Mouse (Mus musculus) midbrain, embryonic 14.5 days (tissue): ENCODE results near the gene Itga6. TPM values are rescaled to one million over a fixed set of nuclear protein-coding genes. Genes with fewer than 3 reads are reported as not detected.

ENCODE experiments used
- ATAC-seq: fragments of 200-750 bp; cut with Nextera tagmentation; 2 replicates; pipeline ENCODE4 v1.8.0; 2017; ENCODE audit warnings: moderate number of reproducible peaks, moderate library complexity; ENCODE audit not compliant: low FRiP score, low TSS enrichment
- DNase-seq: peaks from one replicate; pipeline ENCODE4 v3.0.0-alpha.2; 2015
- H3K27ac ChIP-seq: fragments of 300-500 bp; sonication (generic); replicated peaks from 2 replicates; pipeline ENCODE4 v1.5.1; 2014; ENCODE audit warnings: mild to moderate bottlenecking, low read depth, low read length, moderate library complexity
- H3K27me3 ChIP-seq: fragments of 300-500 bp; sonication (generic); 2 replicates; pipeline ENCODE4 v1.6.1; 2014; ENCODE audit warnings: low read length, control low read depth, mixed read lengths; ENCODE audit not compliant: control insufficient read depth, insufficient read depth
- H3K36me3 ChIP-seq: fragments of 300-500 bp; sonication (generic); 2 replicates; pipeline ENCODE4 v1.6.1; 2014; ENCODE audit warnings: low read length, control low read depth; ENCODE audit not compliant: control insufficient read depth, insufficient read depth
- H3K4me1 ChIP-seq: fragments of 300-500 bp; sonication (generic); 2 replicates; pipeline ENCODE4 v1.6.1; 2014; ENCODE audit warnings: mild to moderate bottlenecking, antibody characterized with exemption, low read length, control low read depth; ENCODE audit not compliant: control insufficient read depth, insufficient read depth
- H3K4me2 ChIP-seq: fragments of 300-500 bp; sonication (generic); 2 replicates; pipeline ENCODE4 v1.6.1; 2014; ENCODE audit warnings: mild to moderate bottlenecking, low read length, moderate library complexity
- H3K4me3 ChIP-seq: fragments of 300-500 bp; sonication (generic); replicated peaks from 2 replicates; pipeline ENCODE4 v1.5.1; 2014; ENCODE audit warnings: low read depth, low read length
- H3K9ac ChIP-seq: fragments of 300-500 bp; sonication (generic); replicated peaks from 2 replicates; pipeline ENCODE4 v1.6.1; 2014; ENCODE audit warnings: mild to moderate bottlenecking, low read length, moderate library complexity
- H3K9me3 ChIP-seq: fragments of 300-500 bp; sonication (generic); 2 replicates; pipeline ENCODE4 v1.6.1; 2016; ENCODE audit warnings: low read length, control low read depth, mixed read lengths; ENCODE audit not compliant: control insufficient read depth
- WGBS: fragments of 180-500 bp; shearing (Covaris S2); extraction: QIAGEN DNeasy Blood & Tissue Kit; methylation state at CpG from one replicate; pipeline ENCODE4 v1.1.7; 2014; 5-methylcytosine and 5-hydroxymethylcytosine counted together
- polyA plus RNA-seq: library from polyadenylated mRNA; unstranded; fragments of >200 nt; fragmentation: Nextera tagmentation; extraction: Ambion mirVana; gene quantifications from 2 replicates; pipeline ENCODE4 v1.2.1, GENCODE M21; 2014

Itga6 gene
- polyA plus RNA-seq, 1 experiment from 2014 or later: 21.6 TPM

DNA sequence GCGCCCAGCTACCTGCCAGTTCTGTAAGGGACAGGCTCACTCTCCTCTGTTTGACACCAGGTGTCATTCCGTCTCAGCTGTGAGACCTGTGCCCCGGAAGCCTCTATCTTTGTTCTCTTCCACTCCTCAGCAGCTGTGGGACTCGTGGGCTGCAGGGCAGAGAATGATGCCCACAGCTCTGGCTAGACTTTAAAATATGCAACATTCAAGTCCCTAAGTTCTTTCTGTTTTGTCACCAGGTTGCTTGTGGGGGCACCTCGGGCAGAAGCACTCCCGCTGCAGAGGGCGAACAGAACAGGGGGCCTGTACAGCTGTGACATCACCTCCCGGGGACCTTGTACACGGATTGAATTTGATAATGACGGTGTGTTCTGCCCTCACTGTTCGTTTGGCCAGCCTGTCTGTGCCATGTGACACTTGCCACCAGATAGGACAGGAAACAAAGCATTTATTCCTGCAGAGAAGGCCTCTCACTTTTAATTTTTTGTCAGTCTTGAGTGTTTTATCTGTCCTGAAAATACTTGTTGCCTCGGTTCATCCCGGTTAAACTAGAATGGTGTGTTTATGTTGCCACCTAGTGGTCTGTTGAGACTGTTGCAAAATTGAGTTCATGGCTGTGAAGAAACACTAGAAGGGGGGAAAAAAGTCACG lies 71.1 kb downstream of the Itga6 start:
- peak; percentile 86 for DNase-seq
- 0 out of 2 replicates have a peak, but pooled peaks cover 6% of the 10 kb centered on the region for H3K4me1 ChIP-seq
- H3K4me3 ChIP-seq: no peak overlapping the region
- WGBS: 45% methylated on average over 14 of the region's 14 CpGs
- H3K9ac ChIP-seq: no peak overlapping the region
- H3K9me3 ChIP-seq: no peaks in the 10 kb centered on the region
- H3K27me3 ChIP-seq: no peaks in the 10 kb centered on the region
- H3K27ac ChIP-seq: no peak overlapping the region
- no peak for ATAC-seq
- H3K36me3 ChIP-seq: no peaks in the 10 kb centered on the region
- H3K4me2 ChIP-seq: no peak overlapping the region

DNA sequence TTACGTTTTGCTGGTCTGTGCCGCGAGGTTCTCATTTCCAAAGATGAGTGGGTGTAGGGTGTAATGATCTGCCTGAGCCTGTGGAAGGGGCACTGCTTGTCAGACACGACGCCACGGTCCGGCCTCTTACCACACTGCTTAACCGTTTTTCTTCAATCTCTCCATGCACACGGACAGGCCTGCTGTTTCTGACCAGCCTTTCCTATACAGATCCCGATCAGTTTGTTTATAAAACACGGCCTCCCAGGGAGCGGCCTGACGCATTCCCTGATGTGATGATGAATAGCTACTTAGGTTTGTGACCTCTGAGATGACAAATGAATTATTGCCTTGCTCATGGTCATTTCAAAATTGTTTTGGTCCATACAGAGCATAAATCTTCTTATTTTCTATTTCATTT lies 78.7 kb downstream of the Itga6 start:
- Histone ChIP-seq H3K36me3 (no peaks in the 10 kb centered on the region), H3K4me1 (no peaks in the 10 kb centered on the region), H3K4me3 (no peak overlapping the region), H3K27ac (no peak overlapping the region), H3K4me2 (no peak overlapping the region), H3K9me3 (no peaks in the 10 kb centered on the region), H3K9ac (no peak overlapping the region), H3K27me3 (no peaks in the 10 kb centered on the region)
- DNase-seq (no peak), ATAC-seq (no peak)
- WGBS: 78% methylated on average over 13 of the region's 13 CpGs

DNA sequence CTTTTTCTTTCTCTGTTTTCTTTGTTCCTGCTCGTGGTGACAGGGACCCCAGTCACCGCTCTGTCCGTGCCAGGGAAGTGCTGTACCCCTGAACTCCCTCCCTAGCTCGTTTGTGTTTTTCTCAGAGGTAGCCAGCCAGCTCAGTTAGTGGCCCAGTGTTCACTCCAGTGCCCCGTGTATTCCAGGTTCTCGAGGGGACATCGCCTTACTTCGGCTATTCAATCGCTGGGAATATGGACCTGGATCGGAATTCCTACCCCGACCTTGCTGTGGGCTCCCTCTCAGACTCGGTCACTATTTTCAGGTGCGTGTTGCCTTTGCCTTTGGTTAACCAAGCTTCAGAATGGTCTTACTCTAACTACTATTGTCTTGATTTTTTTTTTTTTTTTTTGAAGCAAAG lies 82.3 kb downstream of the Itga6 start:
- no peak overlapping the region for H3K9ac ChIP-seq
- 84% methylated on average over 13 of the region's 13 CpGs for WGBS
- no peaks in the 10 kb centered on the region for H3K27me3 ChIP-seq
- H3K4me3 ChIP-seq: no peak overlapping the region
- ATAC-seq (no peak), DNase-seq (no peak)
- no peaks in the 10 kb centered on the region for H3K4me1 ChIP-seq
- no peak overlapping the region for H3K4me2 ChIP-seq
- no peaks in the 10 kb centered on the region for H3K9me3 ChIP-seq
- no peak overlapping the region for H3K27ac ChIP-seq
- H3K36me3 ChIP-seq: no peaks in the 10 kb centered on the region

DNA sequence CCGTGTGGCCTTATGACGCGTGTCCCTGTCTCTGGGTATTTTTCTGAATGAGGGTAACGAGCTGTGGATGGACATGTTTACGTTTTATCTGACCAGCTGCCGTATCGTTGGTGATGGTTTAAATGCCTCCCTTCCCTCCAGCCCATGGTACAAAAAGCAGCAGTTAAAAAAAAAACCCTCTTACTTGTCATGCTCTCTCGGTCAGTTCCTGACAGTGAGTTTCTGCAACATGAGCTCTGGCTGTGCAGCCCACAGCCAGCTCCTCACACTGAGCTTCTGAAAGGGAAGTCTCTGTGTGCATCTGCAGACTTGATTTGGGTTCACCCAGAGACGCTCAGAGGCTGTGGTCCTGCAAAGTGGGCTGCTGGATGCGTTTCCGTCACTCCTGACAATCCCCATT lies 83.5 kb downstream of the Itga6 start:
- 69% methylated on average over 11 of the region's 11 CpGs for WGBS
- no peak overlapping the region for H3K27ac ChIP-seq
- H3K36me3 ChIP-seq: no peaks in the 10 kb centered on the region
- H3K9ac ChIP-seq: no peak overlapping the region
- ATAC-seq (no peak), DNase-seq (no peak)
- H3K9me3 ChIP-seq: no peaks in the 10 kb centered on the region
- H3K4me1 ChIP-seq: no peaks in the 10 kb centered on the region
- no peaks in the 10 kb centered on the region for H3K27me3 ChIP-seq
- no peak overlapping the region for H3K4me2 ChIP-seq
- H3K4me3 ChIP-seq: no peak overlapping the region

DNA sequence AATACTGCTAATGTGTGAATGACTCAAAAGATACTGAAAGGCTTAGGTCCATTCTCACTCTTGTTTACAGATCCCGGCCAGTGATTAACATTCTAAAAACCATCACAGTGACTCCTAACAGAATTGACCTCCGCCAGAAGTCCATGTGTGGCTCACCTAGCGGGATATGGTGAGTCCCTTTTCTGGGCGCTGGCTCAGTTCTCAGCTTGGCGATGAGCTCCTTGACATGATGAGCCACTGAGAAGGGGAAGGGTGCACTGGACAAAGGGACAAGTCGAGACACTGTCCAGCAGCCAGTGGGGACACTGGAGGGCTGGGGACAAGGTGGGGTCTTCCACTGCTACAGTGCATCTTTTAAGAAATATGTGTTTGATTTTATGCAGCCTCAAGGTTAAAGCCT lies 88.2 kb downstream of the Itga6 start:
- no peak overlapping the region for H3K27ac ChIP-seq
- H3K9me3 ChIP-seq: no peaks in the 10 kb centered on the region
- H3K4me3 ChIP-seq: no peak overlapping the region
- H3K4me1 ChIP-seq: no peaks in the 10 kb centered on the region
- whole genome bisulfite sequencing: 88% methylated on average over 6 of the region's 6 CpGs
- H3K4me2 ChIP-seq: no peak overlapping the region
- no peak overlapping the region for H3K9ac ChIP-seq
- DNase-seq: no peak
- no peaks in the 10 kb centered on the region for H3K27me3 ChIP-seq
- ATAC-seq: no peak
- H3K36me3 ChIP-seq: no peaks in the 10 kb centered on the region

DNA sequence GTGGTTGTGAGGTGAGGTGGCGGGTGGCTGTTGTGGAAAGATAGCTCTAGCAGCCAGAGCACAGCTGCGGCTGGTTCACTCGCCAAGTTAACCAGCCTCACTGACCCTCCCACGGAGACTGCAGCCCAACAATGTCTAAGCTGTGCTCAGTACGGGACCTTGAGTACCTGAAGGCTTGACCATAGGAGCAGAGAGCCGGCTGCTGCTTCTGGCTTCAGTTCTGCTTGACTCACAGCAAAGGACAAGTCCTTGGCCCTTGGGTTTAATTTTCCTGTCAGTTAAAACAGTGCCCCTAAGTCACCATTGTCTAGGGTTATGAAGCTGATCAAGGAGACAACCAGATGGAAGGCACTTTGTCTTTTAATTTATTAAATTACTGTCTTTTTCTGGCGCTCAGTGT lies 89.0 kb downstream of the Itga6 start:
- H3K36me3 ChIP-seq: no peaks in the 10 kb centered on the region
- no peak for ATAC-seq
- DNase-seq: no peak
- H3K4me2 ChIP-seq: no peak overlapping the region
- no peaks in the 10 kb centered on the region for H3K4me1 ChIP-seq
- 85% methylated on average over 7 of the region's 7 CpGs for WGBS
- no peak overlapping the region for H3K4me3 ChIP-seq
- no peaks in the 10 kb centered on the region for H3K9me3 ChIP-seq
- no peaks in the 10 kb centered on the region for H3K27me3 ChIP-seq
- H3K27ac ChIP-seq: no peak overlapping the region
- no peak overlapping the region for H3K9ac ChIP-seq

DNA sequence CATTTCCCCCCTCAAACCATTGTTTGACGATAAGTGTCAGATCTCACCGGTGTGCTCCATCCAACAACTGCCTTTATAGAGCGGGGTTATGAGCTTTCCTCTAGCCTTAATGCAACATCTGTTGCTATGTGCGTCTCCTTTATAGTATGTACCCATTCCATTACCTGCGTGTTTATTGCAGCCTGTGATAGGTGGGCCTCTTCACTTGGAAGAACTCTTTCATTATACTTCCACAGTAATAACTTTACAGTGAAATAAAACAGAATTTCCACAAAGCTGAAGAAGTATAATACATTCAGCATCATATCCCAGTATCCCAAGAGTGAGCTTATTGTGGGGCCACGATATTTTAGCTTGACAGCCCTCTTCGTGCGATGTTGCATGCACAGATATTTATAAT lies 90.1 kb downstream of the Itga6 start:
- DNase-seq (no peak), ATAC-seq (no peak)
- Histone ChIP-seq H3K4me3 (no peak overlapping the region), H3K27me3 (no peaks in the 10 kb centered on the region), H3K36me3 (no peaks in the 10 kb centered on the region), H3K4me2 (no peak overlapping the region), H3K9me3 (no peaks in the 10 kb centered on the region), H3K27ac (no peak overlapping the region), H3K9ac (no peak overlapping the region), H3K4me1 (no peaks in the 10 kb centered on the region)
- 93% methylated on average over 8 of the region's 8 CpGs for WGBS

DNA sequence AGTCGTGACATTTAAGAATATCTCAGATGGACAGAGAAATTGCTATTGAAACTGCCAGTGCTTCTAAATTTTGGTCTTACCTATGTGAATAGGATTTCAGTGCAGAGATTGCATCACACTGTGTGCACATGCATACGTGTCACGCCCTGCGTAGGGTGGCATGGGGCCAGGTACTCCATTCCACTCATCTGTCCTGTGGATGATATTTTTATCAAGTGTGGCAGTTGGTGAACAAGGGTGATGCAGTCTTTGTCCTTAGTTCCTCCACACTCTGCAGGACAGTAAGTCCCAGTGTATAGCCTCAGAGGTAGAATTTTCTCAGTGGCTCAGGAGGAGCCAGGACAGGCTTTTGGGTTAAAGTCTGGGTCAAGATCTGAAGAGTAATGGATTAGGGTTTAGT lies 90.8 kb downstream of the Itga6 start:
- 99% methylated on average over 4 of the region's 4 CpGs for WGBS
- DNase-seq (no peak), ATAC-seq (no peak)
- H3K9ac ChIP-seq: no peak overlapping the region
- H3K4me3 ChIP-seq: no peak overlapping the region
- H3K27ac ChIP-seq: no peak overlapping the region
- no peaks in the 10 kb centered on the region for H3K4me1 ChIP-seq
- H3K27me3 ChIP-seq: no peaks in the 10 kb centered on the region
- H3K9me3 ChIP-seq: no peaks in the 10 kb centered on the region
- H3K36me3 ChIP-seq: no peaks in the 10 kb centered on the region
- no peak overlapping the region for H3K4me2 ChIP-seq

DNA sequence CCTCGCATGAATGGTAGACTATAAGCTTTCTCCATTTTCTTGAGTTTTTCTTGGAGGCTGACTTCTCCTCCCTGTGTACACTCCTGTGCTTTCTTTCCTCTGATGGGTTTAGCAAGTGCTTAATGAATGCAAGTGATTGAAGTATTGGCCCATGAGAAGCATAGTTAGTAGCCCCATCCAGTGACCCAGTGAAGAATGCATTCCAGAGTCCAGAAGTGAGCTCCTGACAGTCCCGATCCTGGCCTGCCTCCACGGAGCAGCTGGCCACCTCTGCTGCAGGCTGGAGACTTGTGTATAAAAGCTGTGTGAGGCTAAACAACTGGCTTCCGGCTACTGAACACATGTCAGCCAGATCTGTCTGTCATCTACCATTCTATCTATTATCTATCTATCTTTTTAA lies 91.8 kb downstream of the Itga6 start:
- ATAC-seq: no peak
- Histone ChIP-seq H3K4me3 (no peak overlapping the region), H3K9ac (no peak overlapping the region), H3K36me3 (no peaks in the 10 kb centered on the region), H3K4me1 (no peaks in the 10 kb centered on the region), H3K27ac (no peak overlapping the region), H3K4me2 (no peak overlapping the region), H3K9me3 (no peaks in the 10 kb centered on the region), H3K27me3 (no peaks in the 10 kb centered on the region)
- 73% methylated on average over 4 of the region's 4 CpGs for WGBS
- no peak for DNase-seq
